9 mouse cellular contexts compared by ENCODE assay signal in the genomic region with DNA sequence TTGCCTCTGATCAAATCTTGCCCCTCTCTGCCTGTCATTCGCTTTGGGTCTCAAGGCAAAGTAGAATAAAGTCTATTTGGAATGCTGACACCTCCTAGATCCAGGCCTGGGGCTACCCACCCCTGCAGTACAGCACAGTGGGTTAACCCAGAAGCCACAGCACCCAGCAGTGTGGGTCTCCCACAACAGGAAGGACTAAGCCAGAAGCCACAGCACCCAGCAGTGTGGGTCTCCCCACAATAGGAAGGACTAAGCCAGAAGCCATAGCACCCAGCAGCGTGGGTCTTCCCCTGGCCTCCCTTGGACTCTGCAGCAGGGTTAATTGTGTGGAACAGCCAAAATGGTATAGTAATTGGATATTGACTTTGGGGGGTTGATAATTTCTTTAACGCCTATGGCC.
A peak's percentile ranks its signal among the peaks of the same experiment; 100 is the strongest.
DNase-seq lines count a peak whose midpoint lies in the region; ATAC-seq lines count a peak whose summit lies in the region.
"Had no signal": no experiment of that assay in that cellular context is flagged by ENCODE, and none has a peak within 500 bp of the region (broad histone marks: within the 10 kb centered on the region; RNA-seq: fewer than 3 reads in every experiment).

No protein-coding gene starts in this region.

- intact Hi-C loops in heart, postnatal 36 days (cut with DNase I): no loop called here

- peak overlapping the region; percentile 59; the same call in 1 of the 2 replicates for H3K9ac ChIP-seq in heart, embryonic 14.5 days (ENCODE audit: low read length)
- H3K9ac ChIP-seq in midbrain, embryonic 15.5 days: no peak overlapping the region
- H3K9ac ChIP-seq: lung, embryonic 15.5 days had no signal

- no peaks in the 10 kb centered on the region for H3K27me3 ChIP-seq in heart, embryonic 14.5 days (ENCODE audit: control insufficient read depth, insufficient read depth, low read length)
- no peaks in the 10 kb centered on the region for H3K27me3 ChIP-seq in midbrain, embryonic 15.5 days (replicated peaks)
- H3K27me3 ChIP-seq: lung, embryonic 15.5 days had no signal

- peak overlapping the region; percentile 31 to 53; a peak in 2 of 4 replicates for H3K27ac ChIP-seq in heart, embryonic 14.5 days (replicated peaks in 1 of 2; ENCODE audit: control insufficient read depth in 1 of 2, insufficient read depth in 1 of 2, low read depth in 2 of 2, low read length in 2 of 2)
- H3K27ac ChIP-seq in midbrain, embryonic 15.5 days: peak overlapping the region; percentile 71; the same call in 1 of the 2 replicates
- H3K27ac ChIP-seq: lung, embryonic 15.5 days had no signal

- 86% methylated on average over 3 of the region's 3 CpGs for WGBS in heart, embryonic 14.5 days
- 59% methylated on average over 3 of the region's 3 CpGs for WGBS in midbrain, embryonic 15.5 days

- no peak for DNase-seq in heart, postnatal 36 days
- peak; percentile 6 for DNase-seq in T-cell, adult 2 months (ENCODE audit: low spot score)
- peak; percentile 15 for DNase-seq in induced T-regulatory cell, adult 2 months (ENCODE audit: low read depth)
- DNase-seq in cerebellum, adult 18-20 months: no peak
- DNase-seq in cerebellum, adult 8-10 months: no peak

- no peaks in the 10 kb centered on the region for H3K36me3 ChIP-seq in heart, embryonic 14.5 days (ENCODE audit: control insufficient read depth, insufficient read depth, low read length)
- H3K36me3 ChIP-seq in midbrain, embryonic 15.5 days (replicated peaks): no peaks in the 10 kb centered on the region
- H3K36me3 ChIP-seq: lung, embryonic 15.5 days had no signal

- peak overlapping the region; percentile 81 for H3K4me2 ChIP-seq in heart, embryonic 14.5 days (ENCODE audit: low read length)
- peak overlapping the region; percentile 57; the same call in 1 of the 2 replicates for H3K4me2 ChIP-seq in midbrain, embryonic 15.5 days

- no peak overlapping the region for H3K4me3 ChIP-seq in heart, embryonic 14.5 days (ENCODE audit: control insufficient read depth in 1 of 2, insufficient read depth in 1 of 2, low read depth in 1 of 2, low read length in 2 of 2)
- H3K4me3 ChIP-seq in midbrain, embryonic 15.5 days: no peak overlapping the region

- H3K4me1 ChIP-seq in heart, embryonic 14.5 days (ENCODE audit: control insufficient read depth in 2 of 2, insufficient read depth in 2 of 2, low read length in 2 of 2): peaks cover 11 to 17% of the 10 kb centered on the region in 2 experiments; a peak in 3 of 4 replicates
- peaks cover 24% of the 10 kb centered on the region for H3K4me1 ChIP-seq in midbrain, embryonic 15.5 days

- ATAC-seq in heart, embryonic 14.5 days (ENCODE audit: insufficient number of reproducible peaks, insufficient read depth, low FRiP score, low read depth): no peak
- ATAC-seq in midbrain, embryonic 15.5 days (replicated peaks): peak; percentile 48
- no peak for ATAC-seq in activated CD4-positive, CD25-positive, alpha-beta regulatory T cell, adult 4 months

- no peaks in the 10 kb centered on the region for H3K9me3 ChIP-seq in heart, embryonic 14.5 days (ENCODE audit: control insufficient read depth, low read length)
- H3K9me3 ChIP-seq in midbrain, embryonic 15.5 days: 0 out of 2 replicates have a peak, but pooled peaks cover 2% of the 10 kb centered on the region
- H3K9me3 ChIP-seq: lung, embryonic 15.5 days had no signal

Comparison
In these comparisons a context has a peak if more than half of its experiments do, and no peak if none do; other contexts are left out.
1. DNase-seq: peak in T-cell, adult 2 months (single experiment) and induced T-regulatory cell, adult 2 months (single experiment); none in heart, postnatal 36 days (0 of 2), cerebellum, adult 18-20 months (0 of 2) and cerebellum, adult 8-10 months (single experiment).